Mouse (Mus musculus): ENCODE results near the gene AC153137.1. TPM values are rescaled to one million over a fixed set of nuclear protein-coding genes. Genes with fewer than 3 reads are reported as not detected.
A peak's percentile ranks its signal among the peaks of the same experiment; 100 is the strongest.
"Not testable (repeated sequence)": the region's sequence is repeated elsewhere in the genome, so short reads cannot be mapped to it uniquely, and the experiment has no call there.

Gene AC153137.1
- polyA plus RNA-seq (2015; fragmentation: Nextera tagmentation; extraction: Ambion mirVana), result not detected in 2 replicates

GRCm38 (mm10) chr1:30977868-30978267, at the start of gene AC153137.1:
TSS of gene AC153137.1 (minus strand) at chr1:30977968.
- not testable (repeated sequence) for H3K9me3 ChIP-seq (ENCODE audit: control insufficient read depth, low read length); H3K9ac ChIP-seq (ENCODE audit: low read depth, low read length); H3K4me3 ChIP-seq (ENCODE audit: low read length); ATAC-seq; H3K27me3 ChIP-seq (replicated peaks; ENCODE audit: control insufficient read depth, insufficient read depth, low read length); H3K4me2 ChIP-seq (ENCODE audit: low read depth, low read length); H3K4me1 ChIP-seq (ENCODE audit: control insufficient read depth, insufficient read depth, low read length); H3K27ac ChIP-seq (ENCODE audit: low read length); H3K36me3 ChIP-seq (ENCODE audit: control insufficient read depth, insufficient read depth, low read length)
- WGBS, result 96% methylated on average over 5 of the region's 6 CpGs

- H3K36me3 ChIP-seq (ENCODE audit: control insufficient read depth, insufficient read depth, low read length), result no peaks in the 10 kb centered on the region
- ATAC-seq, result peak; percentile 95
- H3K27me3 ChIP-seq (replicated peaks; ENCODE audit: control insufficient read depth, insufficient read depth, low read length), result no peaks in the 10 kb centered on the region
- H3K27ac ChIP-seq (ENCODE audit: low read length), result no peak overlapping the region
- H3K4me3 ChIP-seq (ENCODE audit: low read length), result no peak overlapping the region
- no peak overlapping the region for H3K4me2 ChIP-seq (ENCODE audit: low read depth, low read length)
- H3K9ac ChIP-seq (ENCODE audit: low read depth, low read length), result no peak overlapping the region
- no peaks in the 10 kb centered on the region for H3K9me3 ChIP-seq (ENCODE audit: control insufficient read depth, low read length)
- no peaks in the 10 kb centered on the region for H3K4me1 ChIP-seq (ENCODE audit: control insufficient read depth, insufficient read depth, low read length)
These were observed 45.4 kb upstream of the AC153137.1 start for GRCm38 (mm10) chr1:31023173-31023572.

GRCm38 (mm10) chr1:31019283-31019682, 41.5 kb upstream of the AC153137.1 start:
- Histone ChIP-seq H3K27ac (ENCODE audit: low read length) (no peak overlapping the region), H3K36me3 (ENCODE audit: control insufficient read depth, insufficient read depth, low read length) (no peaks in the 10 kb centered on the region), H3K9ac (ENCODE audit: low read depth, low read length) (no peak overlapping the region), H3K4me2 (ENCODE audit: low read depth, low read length) (no peak overlapping the region), H3K9me3 (ENCODE audit: control insufficient read depth, low read length) (no peaks in the 10 kb centered on the region), H3K4me1 (ENCODE audit: control insufficient read depth, insufficient read depth, low read length) (no peaks in the 10 kb centered on the region), H3K27me3 (replicated peaks; ENCODE audit: control insufficient read depth, insufficient read depth, low read length) (no peaks in the 10 kb centered on the region), H3K4me3 (ENCODE audit: low read length) (no peak overlapping the region)
- no peak for ATAC-seq
- WGBS, result 83% methylated on average over 6 of the region's 6 CpGs

DNA sequence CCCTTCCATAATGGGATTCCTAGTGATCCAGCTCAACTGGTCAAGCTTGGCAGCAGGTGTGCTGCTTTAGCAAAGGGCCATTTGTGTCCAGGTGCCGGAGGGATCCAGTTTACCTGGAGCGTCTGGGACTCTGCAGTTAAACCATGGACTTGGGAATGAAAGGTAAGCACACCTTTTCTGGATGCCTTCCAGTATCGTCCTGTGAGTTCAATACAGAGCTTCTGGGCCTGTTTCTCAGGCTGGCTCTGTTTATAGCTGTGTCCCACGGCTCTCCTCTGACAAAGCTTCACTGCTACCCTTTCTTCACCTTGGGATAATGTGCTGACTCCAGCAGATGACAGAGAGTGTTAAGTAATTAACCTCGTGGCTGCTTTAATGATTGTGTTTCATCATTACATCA, 39.6 kb upstream of the AC153137.1 start:
- Histone ChIP-seq H3K4me2 (ENCODE audit: low read depth, low read length) (no peak overlapping the region), H3K4me3 (ENCODE audit: low read length) (no peak overlapping the region), H3K9me3 (ENCODE audit: control insufficient read depth, low read length) (no peaks in the 10 kb centered on the region), H3K36me3 (ENCODE audit: control insufficient read depth, insufficient read depth, low read length) (no peaks in the 10 kb centered on the region), H3K27ac (ENCODE audit: low read length) (no peak overlapping the region), H3K9ac (ENCODE audit: low read depth, low read length) (no peak overlapping the region), H3K27me3 (replicated peaks; ENCODE audit: control insufficient read depth, insufficient read depth, low read length) (no peaks in the 10 kb centered on the region), H3K4me1 (ENCODE audit: control insufficient read depth, insufficient read depth, low read length) (no peaks in the 10 kb centered on the region)
- ATAC-seq, result 0 out of 2 replicates have a peak, but pooled peaks have one; percentile 50
- WGBS, result 72% methylated on average over 5 of the region's 5 CpGs

GRCm38 (mm10) chr1:31016068-31016467, 38.3 kb upstream of the AC153137.1 start:
- no peak overlapping the region for H3K27ac ChIP-seq (ENCODE audit: low read length)
- no peak overlapping the region for H3K9ac ChIP-seq (ENCODE audit: low read depth, low read length)
- no peaks in the 10 kb centered on the region for H3K9me3 ChIP-seq (ENCODE audit: control insufficient read depth, low read length)
- H3K27me3 ChIP-seq (replicated peaks; ENCODE audit: control insufficient read depth, insufficient read depth, low read length), result no peaks in the 10 kb centered on the region
- no peaks in the 10 kb centered on the region for H3K4me1 ChIP-seq (ENCODE audit: control insufficient read depth, insufficient read depth, low read length)
- no peak overlapping the region for H3K4me2 ChIP-seq (ENCODE audit: low read depth, low read length)
- no peak overlapping the region for H3K4me3 ChIP-seq (ENCODE audit: low read length)
- ATAC-seq, result no peak
- no peaks in the 10 kb centered on the region for H3K36me3 ChIP-seq (ENCODE audit: control insufficient read depth, insufficient read depth, low read length)
- 86% methylated on average over 6 of the region's 6 CpGs for WGBS

- Histone ChIP-seq H3K27ac (ENCODE audit: low read length) (no peak overlapping the region), H3K4me2 (ENCODE audit: low read depth, low read length) (no peak overlapping the region), H3K4me3 (ENCODE audit: low read length) (no peak overlapping the region), H3K9ac (ENCODE audit: low read depth, low read length) (no peak overlapping the region), H3K9me3 (ENCODE audit: control insufficient read depth, low read length) (no peaks in the 10 kb centered on the region), H3K27me3 (replicated peaks; ENCODE audit: control insufficient read depth, insufficient read depth, low read length) (no peaks in the 10 kb centered on the region), H3K4me1 (ENCODE audit: control insufficient read depth, insufficient read depth, low read length) (no peaks in the 10 kb centered on the region), H3K36me3 (ENCODE audit: control insufficient read depth, insufficient read depth, low read length) (no peaks in the 10 kb centered on the region)
- 61% methylated on average over 2 of the region's 2 CpGs for WGBS
- ATAC-seq, result no peak
These were observed 37.5 kb upstream of the AC153137.1 start for GRCm38 (mm10) chr1:31015261-31015660.

DNA sequence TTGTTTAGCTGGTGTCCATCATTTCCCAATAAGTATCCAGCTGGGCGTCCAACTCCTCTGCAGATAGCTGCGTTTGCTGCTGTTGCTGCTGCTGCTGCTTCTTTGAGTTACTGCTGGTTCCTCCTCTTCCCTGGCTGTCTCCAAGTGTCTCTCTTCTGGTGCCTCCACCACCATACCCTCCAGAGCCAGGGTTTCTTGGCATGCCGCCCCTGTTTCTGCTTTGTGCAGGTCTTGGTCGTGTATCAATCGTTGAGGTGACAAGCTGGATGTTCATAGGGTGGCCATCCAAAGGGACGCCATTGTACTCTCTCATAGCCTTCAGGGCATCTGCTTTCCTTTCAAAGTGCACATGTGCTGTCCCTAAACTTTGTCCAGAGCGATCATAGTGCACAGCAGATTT, 529 bp downstream of the AC153137.1 start:
- not testable (repeated sequence) for H3K4me2 ChIP-seq (ENCODE audit: low read depth, low read length); H3K27me3 ChIP-seq (replicated peaks; ENCODE audit: control insufficient read depth, insufficient read depth, low read length); H3K4me1 ChIP-seq (ENCODE audit: control insufficient read depth, insufficient read depth, low read length); ATAC-seq; H3K4me3 ChIP-seq (ENCODE audit: low read length); H3K36me3 ChIP-seq (ENCODE audit: control insufficient read depth, insufficient read depth, low read length); H3K27ac ChIP-seq (ENCODE audit: low read length); H3K9ac ChIP-seq (ENCODE audit: low read depth, low read length); H3K9me3 ChIP-seq (ENCODE audit: control insufficient read depth, low read length)
- 77% methylated on average over 7 of the region's 7 CpGs for WGBS

- H3K27me3 ChIP-seq (replicated peaks; ENCODE audit: control insufficient read depth, insufficient read depth, low read length), result no peaks in the 10 kb centered on the region
- no peak overlapping the region for H3K4me3 ChIP-seq (ENCODE audit: low read length)
- 56% methylated on average over 2 of the region's 2 CpGs for WGBS
- no peak overlapping the region for H3K9ac ChIP-seq (ENCODE audit: low read depth, low read length)
- H3K27ac ChIP-seq (ENCODE audit: low read length), result 0 out of 2 replicates have a peak overlapping the region, but pooled peaks have one; percentile 4
- no peaks in the 10 kb centered on the region for H3K9me3 ChIP-seq (ENCODE audit: control insufficient read depth, low read length)
- no peaks in the 10 kb centered on the region; the same call in 1 of the 2 replicates for H3K4me1 ChIP-seq (ENCODE audit: control insufficient read depth, insufficient read depth, low read length)
- no peak for ATAC-seq
- no peak overlapping the region for H3K4me2 ChIP-seq (ENCODE audit: low read depth, low read length)
- no peaks in the 10 kb centered on the region for H3K36me3 ChIP-seq (ENCODE audit: control insufficient read depth, insufficient read depth, low read length)
These were observed 26.0 kb downstream of the AC153137.1 start for GRCm38 (mm10) chr1:30951795-30952194.

DNA sequence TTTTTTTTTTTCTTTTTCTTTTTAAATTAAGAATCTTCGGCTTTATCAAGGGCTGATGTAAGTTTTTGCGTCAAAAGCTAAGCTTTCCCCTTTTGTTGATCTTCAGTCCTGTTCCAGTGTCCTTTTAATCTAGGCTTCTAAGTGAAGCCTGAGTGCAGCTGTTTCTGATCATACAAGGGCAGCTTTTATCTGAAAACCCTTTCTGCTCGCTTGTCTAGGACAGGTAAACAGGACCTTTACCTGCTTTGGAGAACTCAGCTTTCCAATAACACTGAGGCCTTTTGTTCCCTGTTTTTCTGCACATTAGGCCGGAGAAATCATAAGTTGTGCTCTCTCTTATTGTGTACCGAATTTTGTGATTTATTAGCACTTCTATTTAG, 27.3 kb downstream of the AC153137.1 start:
- no peaks in the 10 kb centered on the region for H3K36me3 ChIP-seq (ENCODE audit: control insufficient read depth, insufficient read depth, low read length)
- WGBS, result 34% methylated on average over 5 of the region's 5 CpGs
- H3K4me2 ChIP-seq (ENCODE audit: low read depth, low read length), result peak overlapping the region; percentile 55
- H3K9ac ChIP-seq (ENCODE audit: low read depth, low read length), result peak overlapping the region; percentile 85
- H3K27ac ChIP-seq (ENCODE audit: low read length), result peak overlapping the region; percentile 99
- H3K9me3 ChIP-seq (ENCODE audit: control insufficient read depth, low read length), result no peaks in the 10 kb centered on the region
- H3K4me1 ChIP-seq (ENCODE audit: control insufficient read depth, insufficient read depth, low read length), result no peaks in the 10 kb centered on the region; the same call in 1 of the 2 replicates
- peak overlapping the region; percentile 91 for H3K4me3 ChIP-seq (ENCODE audit: low read length)
- no peaks in the 10 kb centered on the region for H3K27me3 ChIP-seq (replicated peaks; ENCODE audit: control insufficient read depth, insufficient read depth, low read length)
- no peak for ATAC-seq
